Mouse (Mus musculus) kidney, embryonic 15.5 days (tissue): ENCODE measurements at regions not wholly inside any gene's neighbourhood (a gene's known extent, or its start where the extent isn't known, plus 50 kb on each side); places are given as distances from the start of the nearest gene placed in this dataset.
"Not testable (repeated sequence)": the region's sequence is repeated elsewhere in the genome, so short reads cannot be mapped to it uniquely, and the experiment has no call there.

Experiments
- ATAC-seq: fragments of 200-750 bp; cut with Nextera tagmentation; replicated peaks from 2 replicates; pipeline ENCODE4 v1.8.0; 2017; ENCODE audit warnings: moderate TSS enrichment; ENCODE audit not compliant: low FRiP score
- H3K27ac ChIP-seq: fragments of 300-500 bp; sonication (generic); 2 replicates; pipeline ENCODE4 v1.5.1; 2015; ENCODE audit warnings: mild to moderate bottlenecking, inconsistent platforms
- H3K27me3 ChIP-seq: fragments of 300-500 bp; sonication (generic); 2 replicates; pipeline ENCODE4 v1.6.1; 2015; ENCODE audit warnings: inconsistent platforms
- H3K36me3 ChIP-seq: fragments of 300-500 bp; sonication (generic); 2 replicates; pipeline ENCODE4 v1.6.1; 2015; ENCODE audit warnings: inconsistent platforms
- H3K4me1 ChIP-seq: fragments of 300-500 bp; sonication (generic); 2 replicates; pipeline ENCODE4 v1.6.1; 2015; ENCODE audit warnings: inconsistent platforms
- H3K4me2 ChIP-seq: fragments of 300-500 bp; sonication (generic); 2 replicates; pipeline ENCODE4 v1.6.1; 2015; ENCODE audit warnings: moderate library complexity, mild to moderate bottlenecking, inconsistent platforms
- H3K4me3 ChIP-seq: fragments of 300-500 bp; sonication (generic); replicated peaks from 2 replicates; pipeline ENCODE4 v1.5.1; 2015; ENCODE audit warnings: mild to moderate bottlenecking, inconsistent platforms
- H3K9ac ChIP-seq: fragments of 300-500 bp; sonication (generic); 2 replicates; pipeline ENCODE4 v1.6.1; 2015; ENCODE audit warnings: mild to moderate bottlenecking, inconsistent platforms
- H3K9me3 ChIP-seq: fragments of 300-500 bp; sonication (generic); replicated peaks from 2 replicates; pipeline ENCODE4 v1.6.1; 2016; ENCODE audit warnings: inconsistent platforms
- WGBS: fragments of 180-500 bp; shearing (Covaris S2); methylation state at CpG from one replicate; pipeline ENCODE4 v1.1.7; 2015; ENCODE audit warnings: mixed read lengths; 5-methylcytosine and 5-hydroxymethylcytosine counted together

DNA sequence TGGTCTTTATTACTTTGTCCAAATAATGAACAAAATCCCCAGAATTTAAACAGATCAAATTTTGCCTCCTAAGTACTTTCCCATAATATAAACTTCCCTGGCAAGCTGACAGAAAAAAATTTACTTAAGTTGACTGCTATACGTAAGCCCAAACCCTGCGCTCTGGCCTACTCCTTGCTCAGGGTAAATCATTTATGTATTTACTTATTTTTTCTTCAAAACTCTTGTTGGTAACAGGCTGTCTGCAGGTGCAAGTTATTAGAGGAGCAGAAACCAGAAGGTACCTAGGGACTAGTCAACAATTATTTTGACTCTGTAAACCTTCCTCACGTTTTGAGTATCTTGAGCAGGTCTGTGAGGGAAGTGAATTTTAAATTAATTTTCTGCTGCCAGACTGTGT is 2615.7 kb downstream of the Poteg start:
- WGBS = 80% methylated on average over 3 of the region's 3 CpGs
- H3K27me3 ChIP-seq = no peaks in the 10 kb centered on the region
- no peak overlapping the region for H3K9ac ChIP-seq
- H3K27ac ChIP-seq = no peak overlapping the region
- no peak overlapping the region for H3K4me2 ChIP-seq
- no peaks in the 10 kb centered on the region for H3K9me3 ChIP-seq
- no peaks in the 10 kb centered on the region for H3K4me1 ChIP-seq
- ATAC-seq = no peak
- H3K4me3 ChIP-seq = no peak overlapping the region
- no peaks in the 10 kb centered on the region for H3K36me3 ChIP-seq

GRCm38 (mm10) chr8:30077726-30078125 is 2630.3 kb downstream of the Poteg start:
- H3K27ac ChIP-seq = no peak overlapping the region
- H3K36me3 ChIP-seq = no peaks in the 10 kb centered on the region
- no peak overlapping the region for H3K4me2 ChIP-seq
- no peak for ATAC-seq
- no peak overlapping the region for H3K9ac ChIP-seq
- no peaks in the 10 kb centered on the region for H3K4me1 ChIP-seq
- no peaks in the 10 kb centered on the region for H3K9me3 ChIP-seq
- no peak overlapping the region for H3K4me3 ChIP-seq
- H3K27me3 ChIP-seq = no peaks in the 10 kb centered on the region

- no peak for ATAC-seq
- H3K4me2 ChIP-seq = no peak overlapping the region
- no peak overlapping the region for H3K9ac ChIP-seq
- H3K9me3 ChIP-seq = no peaks in the 10 kb centered on the region
- H3K27ac ChIP-seq = no peak overlapping the region
- H3K4me3 ChIP-seq = no peak overlapping the region
- H3K4me1 ChIP-seq = no peaks in the 10 kb centered on the region
- no peaks in the 10 kb centered on the region for H3K27me3 ChIP-seq
- 84% methylated on average over 3 of the region's 3 CpGs for WGBS
- no peaks in the 10 kb centered on the region for H3K36me3 ChIP-seq
Measured at GRCm38 (mm10) chr8:30127766-30128165, 2680.3 kb downstream of the Poteg start.

GRCm38 (mm10) chr8:30134999-30135398 is 2687.5 kb downstream of the Poteg start:
- H3K4me3 ChIP-seq = no peak overlapping the region
- no peaks in the 10 kb centered on the region for H3K4me1 ChIP-seq
- H3K27ac ChIP-seq = no peak overlapping the region
- H3K4me2 ChIP-seq = no peak overlapping the region
- H3K9ac ChIP-seq = no peak overlapping the region
- WGBS = 87% methylated on average over 6 of the region's 6 CpGs
- H3K27me3 ChIP-seq = no peaks in the 10 kb centered on the region
- no peaks in the 10 kb centered on the region for H3K9me3 ChIP-seq
- no peaks in the 10 kb centered on the region for H3K36me3 ChIP-seq
- ATAC-seq = no peak

DNA sequence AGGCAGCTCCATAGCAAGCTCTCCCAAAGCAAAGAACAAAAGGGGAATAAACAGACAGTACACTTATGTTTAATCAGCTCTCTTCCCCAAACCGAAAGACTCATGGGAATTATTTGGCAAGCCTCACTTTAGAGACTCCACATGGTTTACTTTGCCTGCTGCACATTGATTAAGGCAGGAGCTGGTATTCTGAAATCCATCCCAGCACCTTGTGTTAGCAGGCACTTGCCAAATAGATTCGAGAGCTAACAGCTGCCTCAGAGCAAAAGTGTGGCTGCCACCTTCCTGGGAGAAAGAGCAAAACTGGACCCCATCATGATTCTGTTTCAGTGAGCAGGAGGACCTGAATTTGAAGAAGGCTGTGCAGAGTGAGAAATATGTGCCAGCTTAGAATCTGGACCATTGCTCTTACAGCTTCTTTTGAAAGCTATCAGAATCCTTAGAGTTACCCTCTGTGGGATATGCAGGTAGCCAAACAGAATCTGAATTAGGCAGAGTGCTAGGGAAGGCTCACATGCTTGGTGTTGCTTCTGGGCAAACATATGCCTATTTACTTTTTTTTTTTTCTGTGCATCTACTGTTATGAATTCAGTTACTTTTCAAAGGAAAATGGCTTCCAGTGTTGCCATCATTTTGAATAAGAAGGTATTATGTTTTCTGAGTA is 2703.8 kb downstream of the Poteg start:
- Histone ChIP-seq H3K4me3 (no peak overlapping the region), H3K4me1 (no peaks in the 10 kb centered on the region), H3K4me2 (no peak overlapping the region), H3K9me3 (no peaks in the 10 kb centered on the region), H3K27ac (no peak overlapping the region), H3K9ac (no peak overlapping the region), H3K27me3 (no peaks in the 10 kb centered on the region), H3K36me3 (no peaks in the 10 kb centered on the region)
- WGBS = 74% methylated on average over 2 of the region's 2 CpGs
- no peak for ATAC-seq

- Histone ChIP-seq H3K4me2 (no peak overlapping the region), H3K4me3 (no peak overlapping the region), H3K9ac (no peak overlapping the region), H3K4me1 (no peaks in the 10 kb centered on the region), H3K27me3 (no peaks in the 10 kb centered on the region), H3K9me3 (no peaks in the 10 kb centered on the region), H3K27ac (no peak overlapping the region), H3K36me3 (no peaks in the 10 kb centered on the region)
- no peak for ATAC-seq
- WGBS = 89% methylated on average over 4 of the region's 4 CpGs
Measured at GRCm38 (mm10) chr8:30152921-30153320, 2705.5 kb downstream of the Poteg start.

GRCm38 (mm10) chr8:30171881-30172280 is 2724.4 kb downstream of the Poteg start:
- ATAC-seq = no peak
- H3K27ac ChIP-seq = no peak overlapping the region
- no peaks in the 10 kb centered on the region for H3K36me3 ChIP-seq
- no peak overlapping the region for H3K9ac ChIP-seq
- no peaks in the 10 kb centered on the region for H3K4me1 ChIP-seq
- H3K9me3 ChIP-seq = no peaks in the 10 kb centered on the region
- WGBS = 64% methylated on average over 1 of the region's 1 CpGs
- H3K4me2 ChIP-seq = no peak overlapping the region
- no peak overlapping the region for H3K4me3 ChIP-seq
- H3K27me3 ChIP-seq = no peaks in the 10 kb centered on the region

DNA sequence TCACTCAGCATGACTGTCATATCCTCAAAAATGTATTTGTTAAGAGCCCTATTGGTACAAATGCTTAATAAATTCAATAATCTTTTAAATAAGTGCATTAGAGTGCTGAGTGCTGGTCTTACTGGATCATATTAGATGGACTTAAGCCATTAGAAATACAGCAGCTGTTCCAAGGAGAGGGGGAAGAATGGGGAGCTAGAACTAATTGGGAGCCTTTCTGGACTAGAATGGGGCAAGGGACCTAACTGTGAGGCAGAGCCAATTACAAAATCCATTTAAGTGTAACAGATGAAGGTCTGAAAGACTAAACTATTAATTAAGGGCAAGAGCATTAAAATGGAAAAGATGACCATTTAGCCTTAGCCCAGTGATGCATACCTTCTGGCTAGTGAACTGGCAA is 2755.3 kb downstream of the Poteg start:
- not testable (repeated sequence) for ATAC-seq, H3K36me3 ChIP-seq, H3K27me3 ChIP-seq, H3K4me3 ChIP-seq, H3K9me3 ChIP-seq, H3K9ac ChIP-seq, H3K27ac ChIP-seq, H3K4me1 ChIP-seq, H3K4me2 ChIP-seq

DNA sequence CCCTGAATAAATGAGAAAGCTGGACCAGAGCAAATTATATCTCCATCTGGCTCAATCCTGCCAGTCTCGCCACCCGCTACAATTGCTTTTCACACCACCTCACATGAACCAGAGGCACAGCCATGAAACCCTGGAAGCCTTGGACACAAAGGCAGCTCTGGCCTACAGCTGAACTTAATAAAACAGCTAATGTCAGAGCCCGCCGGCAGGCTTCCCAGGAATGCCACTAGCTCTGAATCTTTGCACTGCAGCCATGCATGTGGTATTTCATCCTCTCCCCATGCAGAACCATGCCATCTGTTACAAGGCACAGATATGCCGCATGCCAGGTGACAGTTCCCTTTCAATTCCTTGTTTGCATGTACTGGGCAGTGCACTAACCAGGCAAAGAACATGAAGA is 2779.9 kb downstream of the Poteg start:
- no peak for ATAC-seq
- no peaks in the 10 kb centered on the region for H3K9me3 ChIP-seq

GRCm38 (mm10) chr8:30233266-30233665 is 2785.8 kb downstream of the Poteg start:
- H3K27ac ChIP-seq = no peak overlapping the region
- no peak overlapping the region for H3K4me3 ChIP-seq
- H3K9ac ChIP-seq = no peak overlapping the region
- H3K36me3 ChIP-seq = no peaks in the 10 kb centered on the region
- H3K4me2 ChIP-seq = no peak overlapping the region
- ATAC-seq = no peak
- no peaks in the 10 kb centered on the region for H3K27me3 ChIP-seq
- H3K9me3 ChIP-seq = no peaks in the 10 kb centered on the region
- no peaks in the 10 kb centered on the region for H3K4me1 ChIP-seq
- WGBS = 71% methylated on average over 1 of the region's 1 CpGs

More for the DNA sequence above, 2779.9 kb downstream of the Poteg start:
- WGBS = 80% methylated on average over 5 of the region's 5 CpGs
- Histone ChIP-seq H3K27ac (no peak overlapping the region), H3K4me1 (no peaks in the 10 kb centered on the region), H3K4me2 (no peak overlapping the region), H3K9ac (no peak overlapping the region), H3K36me3 (no peaks in the 10 kb centered on the region), H3K27me3 (no peaks in the 10 kb centered on the region), H3K4me3 (no peak overlapping the region)

DNA sequence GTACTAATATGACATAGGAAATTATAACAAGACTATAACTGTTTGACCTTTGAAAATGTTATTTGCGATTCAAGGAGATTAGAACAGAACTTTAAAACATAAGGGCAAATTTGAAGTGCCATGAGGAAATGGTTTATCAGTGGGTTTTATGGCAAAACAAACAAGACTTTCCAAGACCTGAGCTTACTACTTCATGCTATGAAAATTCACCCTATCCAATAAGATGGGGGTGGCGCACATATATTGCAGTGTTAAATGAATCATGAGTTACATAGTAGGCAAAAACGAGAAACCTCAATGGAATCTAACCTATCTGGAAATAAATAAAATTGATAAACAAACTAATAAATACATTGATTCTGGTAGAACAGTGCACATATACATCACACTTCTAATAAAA is 2804.3 kb downstream of the Poteg start:
- WGBS = 76% methylated on average over 3 of the region's 3 CpGs
- no peaks in the 10 kb centered on the region for H3K27me3 ChIP-seq
- no peaks in the 10 kb centered on the region for H3K9me3 ChIP-seq
- ATAC-seq = no peak
- no peak overlapping the region for H3K27ac ChIP-seq
- no peak overlapping the region for H3K4me3 ChIP-seq
- H3K36me3 ChIP-seq = no peaks in the 10 kb centered on the region
- no peak overlapping the region for H3K4me2 ChIP-seq
- H3K9ac ChIP-seq = no peak overlapping the region
- no peaks in the 10 kb centered on the region for H3K4me1 ChIP-seq

DNA sequence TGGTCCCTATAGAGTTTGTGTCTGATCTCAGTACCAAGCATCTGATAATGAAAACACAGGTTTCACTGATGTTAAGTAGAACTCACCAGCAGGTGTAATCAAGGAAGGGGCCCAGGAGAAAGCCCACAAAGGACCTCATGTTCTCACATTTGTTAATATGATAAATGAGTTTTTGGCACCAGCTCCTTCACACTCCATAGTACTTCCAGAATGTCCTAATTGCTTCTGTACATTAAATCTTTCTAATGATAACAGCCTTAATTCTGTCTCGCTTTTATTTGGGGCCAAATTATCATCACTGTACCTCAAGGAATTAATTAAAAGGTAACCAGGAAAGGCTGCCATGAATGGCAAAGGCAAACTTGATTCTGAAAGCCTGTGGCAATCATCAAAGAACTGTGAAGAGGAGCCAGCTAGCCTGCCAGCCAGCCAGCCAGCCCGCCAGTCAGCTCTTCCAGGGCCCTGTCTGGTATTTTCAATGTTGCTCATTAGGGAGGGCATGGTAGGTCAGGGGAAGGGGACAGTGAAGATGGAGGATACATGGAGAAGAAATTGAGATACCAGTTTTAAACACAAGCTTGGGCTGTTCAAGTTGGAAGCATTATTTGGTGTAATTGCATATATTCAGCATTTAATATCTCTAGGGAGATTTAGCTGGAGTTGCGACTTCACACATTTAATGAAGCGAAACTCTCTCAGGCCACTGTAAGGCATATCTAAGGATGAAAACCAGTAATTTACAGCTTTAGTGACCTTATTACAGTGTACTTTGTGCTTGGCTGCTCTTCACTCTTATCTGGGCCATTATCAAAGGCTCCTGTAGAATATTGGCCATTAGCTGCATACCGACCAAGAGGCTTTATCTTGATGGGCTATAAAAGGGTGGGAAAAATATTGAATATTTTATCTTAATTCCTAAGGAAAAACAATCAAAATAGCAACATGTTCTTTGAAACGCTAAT is 2822.8 kb downstream of the Poteg start:
- ATAC-seq = no peak
- no peaks in the 10 kb centered on the region for H3K27me3 ChIP-seq
- no peaks in the 10 kb centered on the region for H3K36me3 ChIP-seq
- no peak overlapping the region for H3K4me3 ChIP-seq
- no peaks in the 10 kb centered on the region for H3K4me1 ChIP-seq
- no peak overlapping the region for H3K9ac ChIP-seq
- H3K9me3 ChIP-seq = no peaks in the 10 kb centered on the region
- WGBS = 76% methylated on average over 6 of the region's 6 CpGs
- no peak overlapping the region for H3K27ac ChIP-seq
- H3K4me2 ChIP-seq = no peak overlapping the region
